Mouse (Mus musculus): ENCODE results near the gene Mob3c. TPM values are rescaled to one million over a fixed set of nuclear protein-coding genes. Genes with fewer than 3 reads are reported as not detected.
A peak's percentile ranks its signal among the peaks of the same experiment; 100 is the strongest.

Gene Mob3c
- polyA plus RNA-seq, 1 experiment, result 4.3 TPM

DNA sequence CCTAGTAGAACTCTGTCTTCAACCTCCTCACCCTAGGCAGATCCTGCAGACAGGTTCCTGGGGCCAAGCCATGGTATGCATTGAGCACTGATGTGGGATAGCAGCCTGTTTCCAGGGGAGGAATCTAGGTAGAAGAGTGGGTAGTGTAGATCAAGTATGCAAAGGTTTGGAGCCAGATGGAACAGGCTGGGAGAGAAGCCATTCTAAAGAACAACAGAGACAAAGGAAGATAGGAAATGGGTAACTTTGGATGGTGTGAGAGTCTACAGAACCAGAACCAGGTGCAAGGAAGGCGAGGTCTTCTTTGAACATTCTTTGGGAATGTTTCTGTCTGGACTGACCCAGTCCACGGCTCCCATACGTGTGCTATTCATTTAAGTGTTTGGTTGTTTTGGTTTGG, 826 bp upstream of the Mob3c start:
- TF ChIP-seq CTCF (IDR thresholded peaks at IDR 0.05; ENCODE audit: low read depth, low read length) (no peak), POLR2A (IDR thresholded peaks at IDR 0.05; ENCODE audit: insufficient read depth, low read length) (no peak), EP300 (IDR thresholded peaks at IDR 0.05; ENCODE audit: insufficient read depth, low read depth, low read length) (no peak)
- Histone ChIP-seq H3K9me3 (replicated peaks; ENCODE audit: control insufficient read depth, insufficient read depth, low read length, poor library complexity, severe bottlenecking) (no peaks in the 10 kb centered on the region), H3K27ac (ENCODE audit: insufficient read depth, low read length) (no peak overlapping the region), H3K36me3 (ENCODE audit: control insufficient read depth, insufficient read depth, low read length, poor library complexity, severe bottlenecking) (no peaks in the 10 kb centered on the region), H3K4me3 (ENCODE audit: low read depth, low read length) (no peak overlapping the region), H3K27me3 (ENCODE audit: control insufficient read depth, insufficient read depth, low read length, poor library complexity, severe bottlenecking) (no peaks in the 10 kb centered on the region), H3K4me1 (ENCODE audit: control insufficient read depth, insufficient read depth, low read length) (peaks cover 4% of the 10 kb centered on the region), H3K9ac (ENCODE audit: low read depth, poor library complexity, severe bottlenecking) (0 out of 2 replicates have a peak overlapping the region, but pooled peaks have one; percentile 78)

DNA sequence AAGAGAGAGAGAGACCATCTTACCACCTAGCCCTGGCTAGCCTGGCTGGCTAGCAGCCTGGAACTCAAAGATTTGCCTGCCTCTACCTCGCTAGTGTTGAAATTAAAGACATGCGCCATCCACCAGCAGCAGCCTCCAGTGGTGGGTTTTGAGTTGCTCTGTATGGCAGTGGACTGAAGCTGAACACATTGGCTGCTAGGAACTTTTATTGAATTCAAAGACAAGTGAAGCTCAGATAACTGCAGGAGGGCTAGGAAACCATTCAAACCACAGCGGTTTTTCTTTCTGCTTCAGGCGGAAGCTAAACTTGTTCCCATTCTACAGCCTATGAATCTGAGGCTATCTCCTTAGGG, 381 bp upstream of the Mob3c start:
- TF ChIP-seq POLR2A (IDR thresholded peaks at IDR 0.05; ENCODE audit: insufficient read depth, low read length) (no peak), EP300 (IDR thresholded peaks at IDR 0.05; ENCODE audit: insufficient read depth, low read depth, low read length) (no peak), CTCF (IDR thresholded peaks at IDR 0.05; ENCODE audit: low read depth, low read length) (no peak)
- Histone ChIP-seq H3K9ac (ENCODE audit: low read depth, poor library complexity, severe bottlenecking) (peak overlapping the region; percentile 78), H3K27me3 (ENCODE audit: control insufficient read depth, insufficient read depth, low read length, poor library complexity, severe bottlenecking) (no peaks in the 10 kb centered on the region), H3K4me3 (ENCODE audit: low read depth, low read length) (peak overlapping the region; percentile 78), H3K36me3 (ENCODE audit: control insufficient read depth, insufficient read depth, low read length, poor library complexity, severe bottlenecking) (no peaks in the 10 kb centered on the region), H3K9me3 (replicated peaks; ENCODE audit: control insufficient read depth, insufficient read depth, low read length, poor library complexity, severe bottlenecking) (no peaks in the 10 kb centered on the region), H3K27ac (ENCODE audit: insufficient read depth, low read length) (no peak overlapping the region), H3K4me1 (ENCODE audit: control insufficient read depth, insufficient read depth, low read length) (peaks cover 4% of the 10 kb centered on the region)

DNA sequence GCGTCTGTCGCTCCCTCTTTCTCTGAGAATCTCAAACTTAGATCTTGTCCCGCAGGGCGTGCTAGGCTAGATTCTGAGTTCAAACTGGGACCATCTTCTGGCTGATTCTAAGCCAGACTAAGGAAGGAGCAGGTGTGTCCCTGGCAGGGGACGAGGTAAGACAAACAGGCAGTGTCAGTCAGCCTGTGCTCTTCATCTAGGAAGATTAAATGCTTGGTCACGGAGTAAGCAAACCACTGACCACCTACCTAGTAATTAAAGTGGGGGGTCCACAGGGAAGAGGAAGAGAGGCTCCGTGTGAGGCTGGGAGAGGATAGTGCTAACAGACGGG, 645 bp downstream of the Mob3c start:
- H3K9ac ChIP-seq (ENCODE audit: low read depth, poor library complexity, severe bottlenecking), result 0 out of 2 replicates have a peak overlapping the region, but pooled peaks have one; percentile 78
- H3K4me1 ChIP-seq (ENCODE audit: control insufficient read depth, insufficient read depth, low read length), result peaks cover 4% of the 10 kb centered on the region
- peak overlapping the region; percentile 78 for H3K4me3 ChIP-seq (ENCODE audit: low read depth, low read length)
- H3K36me3 ChIP-seq (ENCODE audit: control insufficient read depth, insufficient read depth, low read length, poor library complexity, severe bottlenecking), result no peaks in the 10 kb centered on the region
- TF ChIP-seq POLR2A (IDR thresholded peaks at IDR 0.05; ENCODE audit: insufficient read depth, low read length), result no peak
- no peak for TF ChIP-seq CTCF (IDR thresholded peaks at IDR 0.05; ENCODE audit: low read depth, low read length)
- no peak for TF ChIP-seq EP300 (IDR thresholded peaks at IDR 0.05; ENCODE audit: insufficient read depth, low read depth, low read length)
- no peak overlapping the region for H3K27ac ChIP-seq (ENCODE audit: insufficient read depth, low read length)
- no peaks in the 10 kb centered on the region for H3K9me3 ChIP-seq (replicated peaks; ENCODE audit: control insufficient read depth, insufficient read depth, low read length, poor library complexity, severe bottlenecking)
- H3K27me3 ChIP-seq (ENCODE audit: control insufficient read depth, insufficient read depth, low read length, poor library complexity, severe bottlenecking), result no peaks in the 10 kb centered on the region

DNA sequence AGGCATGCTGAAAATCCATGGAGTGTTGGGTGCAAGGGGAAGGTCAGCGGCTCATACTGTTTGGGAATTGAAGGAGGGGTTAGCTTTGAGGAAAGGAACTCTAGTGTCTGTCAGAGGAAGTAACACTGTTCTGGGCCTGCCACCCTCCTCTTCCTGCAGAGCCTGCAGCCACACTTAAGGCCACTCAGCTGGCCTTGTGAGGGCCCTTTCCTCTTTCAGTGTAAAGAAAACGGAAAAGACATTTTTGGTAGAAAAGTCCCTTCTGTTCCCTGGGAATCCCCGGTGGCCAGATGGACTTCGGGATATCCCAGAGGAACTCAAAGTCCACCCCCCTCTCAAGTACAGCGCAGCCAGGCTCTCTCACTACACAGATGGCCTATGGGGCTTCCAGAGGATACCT, 2.6 kb downstream of the Mob3c start:
- Histone ChIP-seq H3K9me3 (replicated peaks; ENCODE audit: control insufficient read depth, insufficient read depth, low read length, poor library complexity, severe bottlenecking) (no peaks in the 10 kb centered on the region), H3K4me1 (ENCODE audit: control insufficient read depth, insufficient read depth, low read length) (peaks cover 4% of the 10 kb centered on the region), H3K4me3 (ENCODE audit: low read depth, low read length) (no peak overlapping the region), H3K27me3 (ENCODE audit: control insufficient read depth, insufficient read depth, low read length, poor library complexity, severe bottlenecking) (no peaks in the 10 kb centered on the region), H3K9ac (ENCODE audit: low read depth, poor library complexity, severe bottlenecking) (peak overlapping the region; percentile 4; the same call in 1 of the 2 replicates), H3K36me3 (ENCODE audit: control insufficient read depth, insufficient read depth, low read length, poor library complexity, severe bottlenecking) (peaks cover 3% of the 10 kb centered on the region; the same call in 1 of the 2 replicates), H3K27ac (ENCODE audit: insufficient read depth, low read length) (peak overlapping the region; percentile 56; the same call in 1 of the 2 replicates)
- no peak for TF ChIP-seq EP300 (IDR thresholded peaks at IDR 0.05; ENCODE audit: insufficient read depth, low read depth, low read length)
- no peak for TF ChIP-seq CTCF (IDR thresholded peaks at IDR 0.05; ENCODE audit: low read depth, low read length)
- no peak for TF ChIP-seq POLR2A (IDR thresholded peaks at IDR 0.05; ENCODE audit: insufficient read depth, low read length)

DNA sequence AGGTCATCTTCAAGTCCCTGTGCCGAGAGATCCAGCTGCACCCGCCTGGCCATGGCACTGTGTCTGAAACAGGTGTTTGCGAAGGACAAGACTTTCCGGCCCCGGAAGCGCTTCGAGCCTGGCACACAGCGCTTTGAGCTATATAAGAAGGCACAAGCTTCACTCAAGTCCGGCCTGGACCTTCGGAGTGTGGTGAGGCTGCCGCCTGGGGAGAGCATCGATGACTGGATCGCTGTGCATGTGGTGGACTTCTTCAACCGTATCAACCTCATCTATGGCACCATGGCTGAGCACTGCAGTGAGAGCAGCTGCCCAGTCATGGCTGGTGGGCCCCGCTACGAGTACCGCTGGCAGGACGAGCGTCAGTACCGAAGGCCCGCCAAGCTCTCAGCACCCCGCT, 3.3 kb downstream of the Mob3c start:
- Histone ChIP-seq H3K27ac (ENCODE audit: insufficient read depth, low read length) (peak overlapping the region; percentile 56), H3K27me3 (ENCODE audit: control insufficient read depth, insufficient read depth, low read length, poor library complexity, severe bottlenecking) (no peaks in the 10 kb centered on the region), H3K9me3 (replicated peaks; ENCODE audit: control insufficient read depth, insufficient read depth, low read length, poor library complexity, severe bottlenecking) (no peaks in the 10 kb centered on the region), H3K9ac (ENCODE audit: low read depth, poor library complexity, severe bottlenecking) (0 out of 2 replicates have a peak overlapping the region, but pooled peaks have one; percentile 4), H3K4me1 (ENCODE audit: control insufficient read depth, insufficient read depth, low read length) (peaks cover 4% of the 10 kb centered on the region), H3K4me3 (ENCODE audit: low read depth, low read length) (peak overlapping the region; percentile 21), H3K36me3 (ENCODE audit: control insufficient read depth, insufficient read depth, low read length, poor library complexity, severe bottlenecking) (peaks cover 3% of the 10 kb centered on the region; the same call in 1 of the 2 replicates)
- TF ChIP-seq CTCF (IDR thresholded peaks at IDR 0.05; ENCODE audit: low read depth, low read length) (no peak), POLR2A (IDR thresholded peaks at IDR 0.05; ENCODE audit: insufficient read depth, low read length) (no peak), EP300 (IDR thresholded peaks at IDR 0.05; ENCODE audit: insufficient read depth, low read depth, low read length) (no peak)

DNA sequence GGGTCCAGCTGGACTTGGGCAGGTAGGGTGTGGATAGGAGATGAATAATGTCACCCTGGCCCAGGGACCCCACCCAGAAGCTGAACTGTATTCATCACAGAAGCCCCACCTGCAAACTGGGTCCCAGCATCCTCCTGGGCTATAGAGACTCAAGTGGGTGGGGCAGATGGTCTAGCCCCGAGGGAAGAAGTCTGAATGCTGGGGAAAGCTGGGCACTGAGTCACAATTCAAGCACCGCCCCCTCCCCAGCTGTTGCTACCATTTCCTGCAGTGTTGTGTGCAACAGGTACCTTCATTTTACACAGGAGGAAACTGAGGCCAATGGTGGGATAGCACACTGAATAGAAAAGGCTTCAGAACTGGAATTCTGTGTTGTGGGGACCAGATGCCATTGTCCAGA, 4.1 kb downstream of the Mob3c start:
- Histone ChIP-seq H3K27me3 (ENCODE audit: control insufficient read depth, insufficient read depth, low read length, poor library complexity, severe bottlenecking) (no peaks in the 10 kb centered on the region), H3K27ac (ENCODE audit: insufficient read depth, low read length) (peak overlapping the region; percentile 92), H3K9me3 (replicated peaks; ENCODE audit: control insufficient read depth, insufficient read depth, low read length, poor library complexity, severe bottlenecking) (no peaks in the 10 kb centered on the region), H3K4me3 (ENCODE audit: low read depth, low read length) (peak overlapping the region; percentile 56), H3K36me3 (ENCODE audit: control insufficient read depth, insufficient read depth, low read length, poor library complexity, severe bottlenecking) (peaks cover 3% of the 10 kb centered on the region; the same call in 1 of the 2 replicates), H3K4me1 (ENCODE audit: control insufficient read depth, insufficient read depth, low read length) (peaks cover 4% of the 10 kb centered on the region), H3K9ac (ENCODE audit: low read depth, poor library complexity, severe bottlenecking) (peak overlapping the region; percentile 28; the same call in 1 of the 2 replicates)
- no peak for TF ChIP-seq CTCF (IDR thresholded peaks at IDR 0.05; ENCODE audit: low read depth, low read length)
- TF ChIP-seq EP300 (IDR thresholded peaks at IDR 0.05; ENCODE audit: insufficient read depth, low read depth, low read length), result peak; percentile 94
